Mouse (Mus musculus): Measurements from ENCODE around the gene Bmp5. TPM values are rescaled to one million over a fixed set of nuclear protein-coding genes. Genes with fewer than 3 reads are reported as not detected.

The Bmp5 gene
- polyA plus RNA-seq, 1 experiment from 2014 or later: 13.7 TPM

DNA sequence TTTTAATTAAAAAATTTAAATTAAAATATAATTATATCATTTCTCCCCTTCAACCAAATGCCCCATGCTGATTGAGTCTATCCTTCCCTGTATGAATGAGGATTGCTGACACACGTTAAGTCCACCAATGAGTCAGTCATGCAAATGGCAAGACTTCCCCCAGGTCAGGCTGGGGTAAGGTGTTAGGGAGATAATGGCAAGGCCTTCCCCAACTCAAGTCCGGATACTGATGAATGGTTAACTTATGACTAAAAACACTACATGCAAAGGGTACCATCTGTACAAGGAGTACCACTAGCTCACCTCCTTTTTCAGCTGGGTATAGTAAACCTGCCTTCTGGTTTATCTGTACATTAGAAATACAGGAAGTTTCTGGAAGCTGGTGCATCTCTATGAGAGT, 83.8 kb downstream of the Bmp5 start:
- Histone ChIP-seq H3K27me3 (ENCODE audit: insufficient read depth, poor library complexity, severe bottlenecking) (no peaks in the 10 kb centered on the region), H3K36me3 (no peaks in the 10 kb centered on the region), H3K27ac (no peak overlapping the region), H3K9me3 (no peaks in the 10 kb centered on the region), H3K4me1 (peaks cover 8% of the 10 kb centered on the region; the same call in 1 of the 2 replicates), H3K4me3 (no peak overlapping the region)
- 78% methylated on average over 2 of the region's 2 CpGs for WGBS
- no peak for DNase-seq (ENCODE audit: low spot score)

DNA sequence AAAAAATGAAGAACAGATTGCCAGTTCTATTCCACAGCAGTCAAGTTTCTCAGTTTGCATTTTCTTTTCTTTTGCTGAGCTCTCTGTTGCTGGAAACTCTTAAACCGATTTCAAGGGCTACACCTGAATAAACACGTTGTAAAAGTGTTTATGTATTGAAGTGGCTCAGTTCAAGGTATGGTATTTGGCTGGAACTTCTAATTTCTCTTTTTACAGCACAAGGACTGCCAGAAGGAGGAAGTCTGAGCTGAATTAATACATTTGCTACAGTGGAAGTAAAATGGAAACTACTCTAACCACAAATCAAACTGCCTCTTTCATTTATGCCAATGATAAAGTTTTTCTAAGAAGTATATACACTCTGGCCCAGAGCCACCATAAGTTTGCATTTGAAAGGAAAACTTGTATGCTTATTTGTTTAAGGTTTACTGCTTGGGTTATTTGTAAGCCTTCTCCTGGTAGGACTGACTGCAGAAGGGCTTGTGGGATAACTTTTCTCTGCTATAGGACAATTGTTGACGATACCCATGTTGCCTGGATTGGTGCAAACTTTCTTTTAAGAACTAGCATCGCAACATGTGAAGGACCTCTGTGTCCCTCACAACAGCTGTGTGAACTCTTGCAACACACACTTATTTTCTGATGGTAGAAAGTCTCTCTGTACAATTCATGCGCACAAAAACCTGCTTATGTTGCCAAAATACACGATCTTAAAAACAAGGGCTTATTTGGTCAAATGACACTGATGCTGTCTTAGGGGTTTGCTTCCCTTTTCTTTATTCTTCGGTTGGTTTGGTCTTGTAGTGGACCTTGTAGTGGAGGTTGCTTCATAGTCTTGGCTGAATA, 95.4 kb downstream of the Bmp5 start:
- H3K9me3 ChIP-seq: no peaks in the 10 kb centered on the region
- no peak overlapping the region for H3K27ac ChIP-seq
- H3K4me3 ChIP-seq: no peak overlapping the region
- WGBS: 81% methylated on average over 7 of the region's 7 CpGs
- no peaks in the 10 kb centered on the region for H3K4me1 ChIP-seq
- DNase-seq (ENCODE audit: low spot score): no peak
- peaks cover 2% of the 10 kb centered on the region; the same call in 1 of the 2 replicates for H3K36me3 ChIP-seq
- no peaks in the 10 kb centered on the region for H3K27me3 ChIP-seq (ENCODE audit: insufficient read depth, poor library complexity, severe bottlenecking)

DNA sequence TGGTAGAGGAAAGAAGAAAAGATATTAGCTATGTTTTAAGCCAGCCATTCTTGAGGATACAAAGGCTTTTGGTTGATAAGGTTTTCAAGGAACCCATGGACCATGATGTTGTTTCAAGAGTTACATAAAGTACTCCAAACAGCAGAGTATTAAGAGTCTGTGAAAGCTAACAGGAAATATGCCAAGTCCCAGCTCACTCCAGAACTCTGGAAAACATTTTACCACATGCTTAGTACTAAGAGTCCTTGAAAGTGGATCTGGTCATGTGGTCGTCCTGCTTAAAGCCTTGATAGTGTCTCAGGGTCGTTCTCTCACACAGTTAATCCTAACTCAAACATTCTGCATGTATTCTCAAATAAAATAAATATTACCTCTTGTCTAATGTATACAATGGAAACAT, 101.2 kb downstream of the Bmp5 start:
- H3K36me3 ChIP-seq: peaks cover 5% of the 10 kb centered on the region; the same call in 1 of the 2 replicates
- H3K27ac ChIP-seq: no peak overlapping the region
- WGBS: 56% methylated on average over 2 of the region's 2 CpGs
- no peaks in the 10 kb centered on the region for H3K4me1 ChIP-seq
- no peaks in the 10 kb centered on the region for H3K9me3 ChIP-seq
- H3K27me3 ChIP-seq (ENCODE audit: insufficient read depth, poor library complexity, severe bottlenecking): no peaks in the 10 kb centered on the region
- H3K4me3 ChIP-seq: no peak overlapping the region
- no peak for DNase-seq (ENCODE audit: low spot score)

DNA sequence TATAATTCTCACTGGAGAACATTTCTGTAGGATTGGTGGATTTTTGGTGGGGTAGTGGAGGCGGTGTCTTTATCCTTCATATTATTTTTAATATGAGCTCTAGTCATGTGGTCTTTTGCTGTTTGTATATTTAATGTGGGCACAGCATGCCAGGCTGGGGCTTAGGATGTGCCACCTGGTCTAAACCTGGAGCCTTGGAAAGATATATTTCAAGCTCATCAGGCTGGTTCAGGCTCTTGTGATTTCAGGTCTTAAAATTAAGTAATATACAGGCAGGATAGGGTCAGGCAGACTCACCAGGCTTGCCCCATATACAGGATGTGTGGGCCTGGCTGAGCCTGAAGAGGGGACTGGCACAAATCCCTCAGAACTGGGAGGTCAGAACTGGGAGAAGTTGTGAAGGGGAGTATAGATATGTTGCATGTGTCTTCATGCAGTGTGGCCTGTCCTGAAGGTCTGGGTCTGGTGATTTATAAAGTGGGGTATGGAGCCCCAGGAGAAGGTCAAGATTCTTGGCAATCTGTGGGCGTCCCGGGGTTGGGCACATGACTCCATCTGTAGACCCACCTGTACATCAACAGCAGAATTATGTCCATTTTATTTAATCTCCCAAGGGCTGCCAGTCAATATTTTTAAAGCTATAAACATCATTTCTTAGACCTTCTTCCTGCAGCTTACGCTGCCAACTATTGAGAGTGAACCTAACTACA, 108.5 kb downstream of the Bmp5 start:
- WGBS: 92% methylated on average over 4 of the region's 4 CpGs

DNA sequence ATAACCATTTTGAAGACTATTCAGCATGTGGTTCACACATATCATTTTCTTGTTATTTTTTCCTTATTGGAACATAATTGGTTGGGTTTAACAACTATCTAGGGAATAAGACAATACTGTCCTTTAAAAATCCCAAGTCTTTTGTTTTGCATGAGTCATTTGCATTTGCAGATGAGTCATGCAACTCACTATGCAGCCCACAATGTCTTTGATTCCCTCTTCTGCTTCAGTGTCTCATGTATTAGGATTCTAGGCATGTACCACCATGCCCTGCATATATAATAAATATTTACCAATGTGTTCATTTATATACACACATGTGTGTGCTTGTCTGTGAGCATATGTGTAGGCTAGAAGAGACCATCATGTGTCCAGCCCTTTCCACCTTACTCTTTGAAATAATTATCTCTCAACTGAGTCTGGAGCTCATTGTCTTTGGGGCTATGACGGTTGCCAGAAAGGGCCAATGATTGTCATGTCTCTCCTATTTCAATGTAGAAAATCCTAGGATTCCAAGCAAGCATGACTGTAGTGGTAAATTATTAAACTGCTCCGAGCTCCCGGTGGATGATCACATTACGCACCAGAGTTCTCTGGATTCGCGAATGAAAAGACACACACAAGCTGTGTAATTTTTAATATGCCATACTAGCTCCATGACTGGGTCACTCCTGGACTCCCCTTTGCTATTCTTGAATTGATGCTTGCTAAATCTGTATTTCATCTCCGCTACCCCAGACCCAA, 111.8 kb downstream of the Bmp5 start:
- Histone ChIP-seq H3K4me3 (no peak overlapping the region), H3K27ac (no peak overlapping the region), H3K9me3 (no peaks in the 10 kb centered on the region), H3K4me1 (no peaks in the 10 kb centered on the region), H3K36me3 (peaks cover 15% of the 10 kb centered on the region), H3K27me3 (ENCODE audit: insufficient read depth, poor library complexity, severe bottlenecking) (no peaks in the 10 kb centered on the region)
- 90% methylated on average over 7 of the region's 7 CpGs for WGBS
- DNase-seq (ENCODE audit: low spot score): no peak

More for the DNA sequence above, 108.5 kb downstream of the Bmp5 start:
- Histone ChIP-seq H3K9me3 (no peaks in the 10 kb centered on the region), H3K36me3 (peaks cover 12% of the 10 kb centered on the region), H3K4me3 (no peak overlapping the region), H3K27ac (no peak overlapping the region), H3K4me1 (no peaks in the 10 kb centered on the region), H3K27me3 (ENCODE audit: insufficient read depth, poor library complexity, severe bottlenecking) (no peaks in the 10 kb centered on the region)
- no peak for DNase-seq (ENCODE audit: low spot score)

DNA sequence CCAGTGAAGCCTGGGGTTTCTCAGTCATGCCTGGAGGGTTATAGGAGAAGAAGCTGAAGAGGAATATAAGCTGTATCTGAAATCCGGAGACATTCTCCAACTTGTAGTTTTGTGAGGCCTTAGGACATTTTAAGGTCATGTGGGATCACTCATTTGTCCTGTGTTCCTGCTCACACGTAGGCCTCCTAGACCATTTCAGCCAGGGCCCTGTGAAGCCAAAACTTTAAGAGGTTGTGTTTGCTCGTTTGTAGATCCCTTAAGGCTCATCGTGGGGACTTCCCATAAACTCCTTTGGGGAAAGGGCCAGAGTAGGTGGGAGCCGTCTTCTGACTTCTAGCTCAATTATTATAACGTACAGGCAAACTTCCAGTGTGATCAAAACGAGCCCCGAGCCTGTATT, 121.8 kb downstream of the Bmp5 start:
- H3K4me3 ChIP-seq: no peak overlapping the region
- H3K4me1 ChIP-seq: 0 out of 2 replicates have a peak, but pooled peaks cover 3% of the 10 kb centered on the region
- H3K27ac ChIP-seq: no peak overlapping the region
- H3K9me3 ChIP-seq: no peaks in the 10 kb centered on the region
- WGBS: 84% methylated on average over 8 of the region's 8 CpGs
- H3K27me3 ChIP-seq (ENCODE audit: insufficient read depth, poor library complexity, severe bottlenecking): no peaks in the 10 kb centered on the region
- no peak for DNase-seq (ENCODE audit: low spot score)
- 0 out of 2 replicates have a peak, but pooled peaks cover 4% of the 10 kb centered on the region for H3K36me3 ChIP-seq

DNA sequence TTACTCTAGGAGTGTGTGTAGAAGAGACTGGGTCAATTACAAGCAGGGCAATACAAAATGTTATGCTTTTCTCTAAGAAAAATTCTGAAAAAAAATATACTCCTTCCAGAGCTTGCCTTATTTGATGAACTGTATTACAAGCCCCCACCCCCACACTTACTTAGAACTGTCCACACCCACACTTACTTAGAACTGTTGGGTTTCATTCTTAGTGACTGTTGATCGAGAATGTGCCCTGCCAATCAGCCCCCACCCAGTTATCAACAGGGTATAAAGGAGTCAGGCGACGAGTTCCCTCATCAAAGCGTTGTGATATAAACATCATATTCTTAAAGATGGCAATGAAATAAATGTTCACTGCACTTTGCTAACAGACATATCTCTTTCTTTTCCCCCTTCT, 122.9 kb downstream of the Bmp5 start:
- no peak for DNase-seq (ENCODE audit: low spot score)
- no peaks in the 10 kb centered on the region for H3K9me3 ChIP-seq
- 0 out of 2 replicates have a peak, but pooled peaks cover 4% of the 10 kb centered on the region for H3K36me3 ChIP-seq
- WGBS: 78% methylated on average over 4 of the region's 4 CpGs
- H3K27me3 ChIP-seq (ENCODE audit: insufficient read depth, poor library complexity, severe bottlenecking): no peaks in the 10 kb centered on the region
- H3K4me3 ChIP-seq: no peak overlapping the region
- no peak overlapping the region for H3K27ac ChIP-seq
- 0 out of 2 replicates have a peak, but pooled peaks cover 3% of the 10 kb centered on the region for H3K4me1 ChIP-seq

DNA sequence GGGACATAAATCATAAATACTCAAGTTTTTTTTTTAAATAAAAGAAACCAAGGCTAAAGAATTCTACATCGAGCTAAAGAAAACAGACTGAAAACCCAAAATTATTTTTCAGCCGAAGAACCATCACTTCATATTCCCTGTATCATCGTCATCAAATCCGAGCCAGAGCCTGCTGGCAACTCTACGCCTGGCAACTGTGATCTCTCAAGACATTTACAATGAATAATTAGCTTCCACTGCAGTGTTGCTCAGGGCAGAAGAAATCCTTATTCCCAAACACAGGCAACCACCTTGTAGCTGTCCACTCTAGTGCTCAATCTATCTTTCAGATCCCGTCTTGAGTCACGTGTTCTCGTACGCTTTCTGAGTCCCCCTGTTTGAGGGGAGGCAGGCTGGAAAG, 126.1 kb downstream of the Bmp5 start:
- WGBS: 59% methylated on average over 9 of the region's 9 CpGs
- no peak overlapping the region for H3K27ac ChIP-seq

DNA sequence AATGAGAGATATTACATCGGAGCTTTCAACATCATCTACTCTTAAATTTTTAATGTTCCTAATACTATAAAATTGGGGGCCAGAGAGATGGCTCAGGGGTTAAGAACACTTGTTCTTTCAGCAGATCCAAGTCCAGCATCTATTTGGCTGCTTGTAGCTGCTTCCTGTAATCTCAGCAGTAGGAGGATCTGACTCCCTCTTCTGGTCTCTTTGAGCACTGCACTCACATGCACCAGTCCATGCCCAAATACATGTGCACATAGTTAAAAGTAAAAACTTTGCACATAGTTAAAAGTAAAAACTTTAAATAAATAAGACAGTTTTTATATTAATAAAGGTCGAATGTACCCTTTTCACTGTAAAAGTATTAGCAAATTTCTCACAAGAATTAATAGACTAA, 130.3 kb downstream of the Bmp5 start:
- WGBS: 51% methylated on average over 2 of the region's 2 CpGs
- Histone ChIP-seq H3K4me1 (peaks cover 8% of the 10 kb centered on the region; the same call in 1 of the 2 replicates), H3K36me3 (no peaks in the 10 kb centered on the region), H3K4me3 (no peak overlapping the region), H3K27me3 (ENCODE audit: insufficient read depth, poor library complexity, severe bottlenecking) (no peaks in the 10 kb centered on the region), H3K27ac (no peak overlapping the region), H3K9me3 (no peaks in the 10 kb centered on the region)
- no peak for DNase-seq (ENCODE audit: low spot score)

More for the DNA sequence above, 126.1 kb downstream of the Bmp5 start:
- Histone ChIP-seq H3K4me1 (0 out of 2 replicates have a peak, but pooled peaks cover 3% of the 10 kb centered on the region), H3K9me3 (no peaks in the 10 kb centered on the region), H3K36me3 (no peaks in the 10 kb centered on the region), H3K27me3 (ENCODE audit: insufficient read depth, poor library complexity, severe bottlenecking) (no peaks in the 10 kb centered on the region), H3K4me3 (no peak overlapping the region)
- no peak for DNase-seq (ENCODE audit: low spot score)

DNA sequence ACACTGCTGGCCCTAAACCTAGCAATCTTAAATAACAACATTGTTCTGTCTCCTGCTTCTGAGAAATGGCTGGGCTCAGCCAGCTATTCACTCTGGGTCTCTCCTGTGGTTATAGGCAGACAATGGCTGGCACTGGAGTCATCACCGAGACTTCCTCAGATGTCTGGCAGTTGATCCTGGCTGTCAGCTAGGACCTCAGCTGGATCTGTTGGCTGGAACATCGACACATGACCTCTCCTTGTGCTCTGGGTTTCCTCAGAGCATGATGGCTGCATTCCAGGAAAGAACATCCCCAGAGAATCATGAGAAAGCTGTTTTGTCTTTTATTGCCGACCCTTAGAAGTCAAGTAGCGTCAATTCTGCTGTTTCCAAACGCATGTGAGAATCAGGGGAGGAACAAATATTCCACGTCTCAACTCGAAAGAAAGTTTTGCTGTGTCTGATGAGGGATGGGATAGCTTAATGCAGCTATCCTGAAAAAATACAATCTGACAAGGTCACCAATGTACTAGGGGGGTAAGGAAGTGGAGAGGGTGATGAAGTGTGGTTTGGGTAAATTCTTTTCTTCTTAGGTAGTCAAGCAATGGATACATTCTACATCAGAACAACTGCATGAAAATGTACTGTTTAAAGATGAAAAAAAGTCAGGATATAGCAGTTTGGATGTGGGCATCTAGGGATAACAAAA, 135.1 kb downstream of the Bmp5 start:
- Histone ChIP-seq H3K27me3 (ENCODE audit: insufficient read depth, poor library complexity, severe bottlenecking) (no peaks in the 10 kb centered on the region), H3K36me3 (no peaks in the 10 kb centered on the region), H3K9me3 (no peaks in the 10 kb centered on the region), H3K4me3 (no peak overlapping the region), H3K4me1 (peaks cover 5% of the 10 kb centered on the region; the same call in 1 of the 2 replicates), H3K27ac (no peak overlapping the region)
- WGBS: 33% methylated on average over 7 of the region's 7 CpGs
- no peak for DNase-seq (ENCODE audit: low spot score)

DNA sequence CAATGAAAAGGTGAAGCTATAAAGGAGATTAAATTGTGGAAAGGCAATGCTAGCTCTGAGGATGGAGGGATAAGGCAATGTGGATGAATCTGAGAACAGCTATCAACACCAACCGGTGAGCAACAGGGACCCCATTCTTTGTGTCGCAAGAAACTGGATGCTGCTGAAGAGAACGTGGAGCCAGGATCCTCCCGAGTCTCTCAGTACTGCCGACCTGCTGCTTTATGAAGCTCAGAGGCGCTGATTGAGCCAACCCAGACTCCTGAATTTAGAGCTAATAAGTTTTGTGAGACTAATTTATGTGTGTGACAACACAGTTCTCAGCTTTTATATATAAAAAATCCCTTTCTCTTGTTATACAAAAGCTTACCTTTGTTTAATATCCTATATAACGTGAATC, 136.4 kb downstream of the Bmp5 start:
- H3K27me3 ChIP-seq (ENCODE audit: insufficient read depth, poor library complexity, severe bottlenecking): no peaks in the 10 kb centered on the region
- DNase-seq (ENCODE audit: low spot score): no peak
- no peak overlapping the region for H3K27ac ChIP-seq
- H3K9me3 ChIP-seq: no peaks in the 10 kb centered on the region
- H3K4me1 ChIP-seq: peaks cover 5% of the 10 kb centered on the region; the same call in 1 of the 2 replicates
- 53% methylated on average over 7 of the region's 7 CpGs for WGBS
- H3K36me3 ChIP-seq: no peaks in the 10 kb centered on the region
- no peak overlapping the region for H3K4me3 ChIP-seq

DNA sequence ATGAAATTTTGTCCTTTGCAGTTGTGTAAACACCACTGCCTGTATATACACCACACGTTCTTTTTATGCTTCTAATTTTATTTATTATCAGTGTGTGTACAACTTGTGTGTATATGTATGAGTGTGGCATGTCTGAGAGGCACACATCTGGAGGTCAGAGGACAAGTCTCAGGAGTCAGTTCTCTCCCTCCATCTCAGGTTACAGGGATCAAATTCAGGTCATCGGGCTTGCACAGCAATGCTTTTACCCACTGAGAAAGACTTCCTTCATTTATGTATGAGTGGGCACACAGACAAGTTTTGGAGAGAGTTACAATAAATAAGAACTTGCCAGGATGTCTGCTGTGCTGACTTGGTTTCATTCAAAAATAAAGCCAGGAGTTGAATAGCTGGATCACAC, 140.9 kb downstream of the Bmp5 start:
- no peak for DNase-seq (ENCODE audit: low spot score)
- WGBS: 53% methylated on average over 2 of the region's 2 CpGs
- Histone ChIP-seq H3K4me3 (no peak overlapping the region), H3K27me3 (ENCODE audit: insufficient read depth, poor library complexity, severe bottlenecking) (no peaks in the 10 kb centered on the region), H3K36me3 (no peaks in the 10 kb centered on the region), H3K9me3 (no peaks in the 10 kb centered on the region), H3K27ac (no peak overlapping the region), H3K4me1 (no peaks in the 10 kb centered on the region)
